Mouse (Mus musculus): ENCODE measurements around the gene Eml4. TPM values are rescaled to one million over a fixed set of nuclear protein-coding genes. Genes with fewer than 3 reads are reported as not detected.

Gene Eml4
- total and polyA plus RNA-seq, 2 experiments: 4.1 to 8.1 TPM

- no peak for TF ChIP-seq POLR2A (IDR thresholded peaks at IDR 0.05; ENCODE audit: extremely low read depth, insufficient read depth, low read length)
- H3K27me3 ChIP-seq (ENCODE audit: control insufficient read depth, insufficient read depth, low read length): no peaks in the 10 kb centered on the region
- H3K27ac ChIP-seq (replicated peaks; ENCODE audit: insufficient read depth, low read depth, low read length): no peak overlapping the region
- WGBS: 84% methylated on average over 4 of the region's 4 CpGs
- peaks cover 3% of the 10 kb centered on the region; the same call in 1 of the 2 replicates for H3K79me2 ChIP-seq (ENCODE audit: control insufficient read depth, insufficient read depth, low read length)
- peaks cover 29% of the 10 kb centered on the region for H3K36me3 ChIP-seq (ENCODE audit: control insufficient read depth, insufficient read depth, low read length)
- no peak overlapping the region for H3K4me3 ChIP-seq (ENCODE audit: insufficient read depth, low read depth, low read length)
- no peak overlapping the region for H3K9ac ChIP-seq (ENCODE audit: low read depth, low read length)
- no peak for DNase-seq (ENCODE audit: extremely low read depth, low read depth, low spot score)
- H3K4me1 ChIP-seq (ENCODE audit: control insufficient read depth, insufficient read depth, low read length): peaks cover 10% of the 10 kb centered on the region
Measured at GRCm38 (mm10) chr17:83499692-83500091, 149.0 kb downstream of the Eml4 start.

DNA sequence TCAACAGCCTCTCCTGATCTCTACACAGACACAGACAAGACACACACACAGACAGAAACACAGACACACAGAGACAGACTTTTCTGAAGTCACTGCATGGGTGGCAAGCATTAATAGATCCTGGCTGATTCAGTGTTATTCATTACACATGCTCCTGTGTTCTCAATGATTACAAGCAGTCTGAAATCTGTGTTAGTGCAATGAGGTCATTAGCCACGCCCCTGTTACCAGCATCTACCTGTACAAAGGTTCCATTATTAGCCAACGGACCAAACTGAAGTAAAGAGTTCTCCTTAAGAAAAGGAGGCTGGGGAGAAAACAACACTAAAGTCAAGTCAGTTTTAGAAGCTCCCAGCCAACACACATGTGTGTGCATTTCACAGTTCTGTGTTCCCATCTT, 153.0 kb downstream of the Eml4 start:
- Histone ChIP-seq H3K27ac (replicated peaks; ENCODE audit: insufficient read depth, low read depth, low read length) (peak overlapping the region; percentile 64), H3K4me3 (ENCODE audit: insufficient read depth, low read depth, low read length) (no peak overlapping the region), H3K9ac (ENCODE audit: low read depth, low read length) (no peak overlapping the region), H3K4me1 (ENCODE audit: control insufficient read depth, insufficient read depth, low read length) (peaks cover 18% of the 10 kb centered on the region), H3K79me2 (ENCODE audit: control insufficient read depth, insufficient read depth, low read length) (peaks cover 22% of the 10 kb centered on the region; the same call in 1 of the 2 replicates), H3K36me3 (ENCODE audit: control insufficient read depth, insufficient read depth, low read length) (peaks cover 21% of the 10 kb centered on the region), H3K27me3 (ENCODE audit: control insufficient read depth, insufficient read depth, low read length) (no peaks in the 10 kb centered on the region)
- DNase-seq (ENCODE audit: extremely low read depth, low read depth, low spot score): peak; percentile 76
- WGBS: 46% methylated on average over 2 of the region's 2 CpGs
- TF ChIP-seq CTCF (IDR thresholded peaks at IDR 0.05; ENCODE audit: low read depth, low read length): no peak
- no peak for TF ChIP-seq POLR2A (IDR thresholded peaks at IDR 0.05; ENCODE audit: extremely low read depth, insufficient read depth, low read length)

- DNase-seq (ENCODE audit: extremely low read depth, low read depth, low spot score): no peak
- WGBS: 82% methylated on average over 3 of the region's 3 CpGs
- peaks cover 13% of the 10 kb centered on the region for H3K4me1 ChIP-seq (ENCODE audit: control insufficient read depth, insufficient read depth, low read length)
- no peak overlapping the region for H3K4me3 ChIP-seq (ENCODE audit: insufficient read depth, low read depth, low read length)
- no peak for TF ChIP-seq POLR2A (IDR thresholded peaks at IDR 0.05; ENCODE audit: extremely low read depth, insufficient read depth, low read length)
- TF ChIP-seq CTCF (IDR thresholded peaks at IDR 0.05; ENCODE audit: low read depth, low read length): no peak
- no peak overlapping the region for H3K27ac ChIP-seq (replicated peaks; ENCODE audit: insufficient read depth, low read depth, low read length)
- H3K9ac ChIP-seq (ENCODE audit: low read depth, low read length): no peak overlapping the region
- H3K79me2 ChIP-seq (ENCODE audit: control insufficient read depth, insufficient read depth, low read length): peaks cover 40% of the 10 kb centered on the region
- no peaks in the 10 kb centered on the region for H3K36me3 ChIP-seq (ENCODE audit: control insufficient read depth, insufficient read depth, low read length)
- H3K27me3 ChIP-seq (ENCODE audit: control insufficient read depth, insufficient read depth, low read length): no peaks in the 10 kb centered on the region
Measured at GRCm38 (mm10) chr17:83512130-83512529, 161.4 kb downstream of the Eml4 start.

DNA sequence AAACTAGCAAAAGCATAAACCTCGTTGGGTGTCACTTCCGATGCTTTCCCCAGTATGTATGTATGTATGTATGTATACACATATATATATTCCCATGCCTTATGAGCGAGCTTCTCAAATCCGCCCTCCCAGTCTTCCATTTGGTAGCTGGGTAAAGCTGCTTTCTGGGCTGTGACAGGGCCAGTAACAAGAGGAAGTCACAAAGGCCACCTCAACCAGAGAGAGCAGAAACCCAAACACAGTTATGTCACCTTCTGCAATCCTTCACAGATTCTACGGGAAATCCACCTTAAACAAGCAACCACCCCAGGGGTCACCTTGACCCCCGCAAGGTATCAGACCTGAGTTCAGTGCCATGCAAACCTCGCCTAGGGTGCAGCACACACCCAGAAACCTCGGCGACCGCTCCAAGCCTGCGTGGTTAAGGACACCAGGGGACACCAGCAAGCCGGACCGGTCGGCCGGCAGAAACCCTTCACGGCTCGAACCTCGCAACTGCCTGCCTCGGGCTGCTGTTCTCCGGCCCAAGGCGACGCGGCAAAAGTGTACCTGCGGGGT, 163.0 kb downstream of the Eml4 start:
- DNase-seq (ENCODE audit: extremely low read depth, low read depth, low spot score): no peak
- TF ChIP-seq CTCF (IDR thresholded peaks at IDR 0.05; ENCODE audit: low read depth, low read length): no peak
- no peak for TF ChIP-seq POLR2A (IDR thresholded peaks at IDR 0.05; ENCODE audit: extremely low read depth, insufficient read depth, low read length)

DNA sequence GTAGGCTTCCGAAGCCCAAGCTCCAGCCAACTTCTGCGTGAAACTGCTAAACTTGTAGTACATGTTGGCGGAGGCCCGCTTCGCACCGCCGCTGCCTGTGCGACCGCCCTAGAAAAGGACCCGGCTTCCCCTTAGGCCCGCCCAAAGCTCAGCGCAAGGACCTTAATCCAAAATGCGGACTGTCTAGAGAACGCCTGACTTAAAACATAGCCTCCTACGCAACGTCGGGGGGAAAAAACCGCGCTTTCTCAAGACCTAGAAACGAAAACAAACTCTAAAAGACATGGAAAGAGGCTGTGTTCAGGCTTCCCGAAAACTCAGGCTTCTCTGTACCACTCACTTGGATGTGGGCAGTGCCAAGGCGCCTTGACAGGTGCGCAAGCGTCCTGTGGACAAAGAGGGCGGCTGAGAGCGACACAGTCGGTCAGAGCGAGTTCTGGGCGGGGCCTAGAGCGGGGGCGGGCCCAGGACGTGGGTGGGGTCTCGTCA, 163.5 kb downstream of the Eml4 start:
- Histone ChIP-seq H3K4me1 (ENCODE audit: control insufficient read depth, insufficient read depth, low read length) (peaks cover 9% of the 10 kb centered on the region), H3K9ac (ENCODE audit: low read depth, low read length) (peak overlapping the region; percentile 89), H3K79me2 (ENCODE audit: control insufficient read depth, insufficient read depth, low read length) (peaks cover 29% of the 10 kb centered on the region), H3K27ac (replicated peaks; ENCODE audit: insufficient read depth, low read depth, low read length) (peak overlapping the region; percentile 90), H3K27me3 (ENCODE audit: control insufficient read depth, insufficient read depth, low read length) (no peaks in the 10 kb centered on the region), H3K36me3 (ENCODE audit: control insufficient read depth, insufficient read depth, low read length) (no peaks in the 10 kb centered on the region), H3K4me3 (ENCODE audit: insufficient read depth, low read depth, low read length) (peak overlapping the region; percentile 62)
- DNase-seq (ENCODE audit: extremely low read depth, low read depth, low spot score): peak; percentile 85
- TF ChIP-seq POLR2A (IDR thresholded peaks at IDR 0.05; ENCODE audit: extremely low read depth, insufficient read depth, low read length): peak; percentile 71
- TF ChIP-seq CTCF (IDR thresholded peaks at IDR 0.05; ENCODE audit: low read depth, low read length): no peak
- WGBS: under 1% methylated on average over 33 of the region's 33 CpGs

More for the DNA sequence above, 163.0 kb downstream of the Eml4 start:
- WGBS: under 1% methylated on average over 24 of the region's 24 CpGs
- peaks cover 33% of the 10 kb centered on the region for H3K79me2 ChIP-seq (ENCODE audit: control insufficient read depth, insufficient read depth, low read length)
- H3K27me3 ChIP-seq (ENCODE audit: control insufficient read depth, insufficient read depth, low read length): no peaks in the 10 kb centered on the region
- H3K4me1 ChIP-seq (ENCODE audit: control insufficient read depth, insufficient read depth, low read length): peaks cover 9% of the 10 kb centered on the region
- peak overlapping the region; percentile 89 for H3K9ac ChIP-seq (ENCODE audit: low read depth, low read length)
- H3K4me3 ChIP-seq (ENCODE audit: insufficient read depth, low read depth, low read length): peak overlapping the region; percentile 62
- H3K27ac ChIP-seq (replicated peaks; ENCODE audit: insufficient read depth, low read depth, low read length): peak overlapping the region; percentile 90
- no peaks in the 10 kb centered on the region for H3K36me3 ChIP-seq (ENCODE audit: control insufficient read depth, insufficient read depth, low read length)

- Histone ChIP-seq H3K4me1 (ENCODE audit: control insufficient read depth, insufficient read depth, low read length) (peaks cover 6% of the 10 kb centered on the region; the same call in 1 of the 2 replicates), H3K9ac (ENCODE audit: low read depth, low read length) (no peak within 1 kb of the TSS), H3K79me2 (ENCODE audit: control insufficient read depth, insufficient read depth, low read length) (peaks cover 16% of the 10 kb centered on the region), H3K36me3 (ENCODE audit: control insufficient read depth, insufficient read depth, low read length) (no peaks in the 10 kb centered on the region), H3K27ac (replicated peaks; ENCODE audit: insufficient read depth, low read depth, low read length) (no peak within 1 kb of the TSS), H3K4me3 (ENCODE audit: insufficient read depth, low read depth, low read length) (no peak within 1 kb of the TSS), H3K27me3 (ENCODE audit: control insufficient read depth, insufficient read depth, low read length) (no peaks in the 10 kb centered on the region)
- DNase-seq (ENCODE audit: extremely low read depth, low read depth, low spot score): no peak
- 94% methylated on average over 8 of the region's 8 CpGs for whole genome bisulfite sequencing
- no peak for TF ChIP-seq CTCF (IDR thresholded peaks at IDR 0.05; ENCODE audit: low read depth, low read length)
- no peak for TF ChIP-seq POLR2A (IDR thresholded peaks at IDR 0.05; ENCODE audit: extremely low read depth, insufficient read depth, low read length)
Measured at GRCm38 (mm10) chr17:83517280-83518015, 166.7 kb downstream of the Eml4 start, which contains the start of gene Cox7a2l. Cox7a2l (minus strand) TSS chr17:83517330.
